Mouse (Mus musculus) testis, adult 2 months (tissue): ENCODE data around the gene Dapp1. TPM values are rescaled to one million over a fixed set of nuclear protein-coding genes. Genes with fewer than 3 reads are reported as not detected.
A peak's percentile ranks its signal among the peaks of the same experiment; 100 is the strongest.
"Not testable (repeated sequence)": the region's sequence is repeated elsewhere in the genome, so short reads cannot be mapped to it uniquely, and the experiment has no call there.

Source experiments
- H3K27ac ChIP-seq: fragments of 200-500 bp; 2 replicates; pipeline ENCODE4 v1.5.1; 2012; ENCODE audit warnings: low read depth, low read length; ENCODE audit not compliant: control insufficient read depth, insufficient read depth
- H3K27me3 ChIP-seq: fragments of 200-500 bp; 2 replicates; pipeline ENCODE4 v1.6.1; 2012; ENCODE audit warnings: mild to moderate bottlenecking, low read length, moderate library complexity; ENCODE audit not compliant: control insufficient read depth, insufficient read depth
- H3K36me3 ChIP-seq: fragments of 200-500 bp; 2 replicates; pipeline ENCODE4 v1.6.1; 2012; ENCODE audit warnings: mild to moderate bottlenecking, low read length; ENCODE audit not compliant: control insufficient read depth, insufficient read depth
- H3K4me1 ChIP-seq: fragments of 200-500 bp; 2 replicates; pipeline ENCODE4 v1.6.1; 2012; ENCODE audit warnings: low read length; ENCODE audit not compliant: control insufficient read depth, insufficient read depth
- H3K4me3 ChIP-seq: fragments of 200-500 bp; 2 replicates; pipeline ENCODE4 v1.5.1; 2012; ENCODE audit warnings: low read depth, mild to moderate bottlenecking, low read length, moderate library complexity, mixed read lengths; ENCODE audit not compliant: control insufficient read depth
- CTCF ChIP-seq: fragments of 200-500 bp; IDR thresholded peaks from 2 replicates; pipeline ENCODE4 v1.5.1; 2012; ENCODE audit warnings: low read depth, mild to moderate bottlenecking, inconsistent platforms, low read length, moderate library complexity; ENCODE audit not compliant: control insufficient read depth, insufficient read depth, insufficient replicate concordance
- POLR2A ChIP-seq: fragments of 200-500 bp; IDR thresholded peaks from 2 replicates; pipeline ENCODE4 v1.6.1; 2012; ENCODE audit warnings: low read depth, mild to moderate bottlenecking, inconsistent platforms, low read length, moderate library complexity; ENCODE audit not compliant: control insufficient read depth
- polyA plus RNA-seq: library from polyadenylated mRNA; depleted of rRNA; stranded (reverse); fragments of >200 nt; gene quantifications from 2 replicates; pipeline ENCODE4 v1.2.3, GENCODE M21; 2012

Gene Dapp1
- polyA plus RNA-seq, 1 experiment = 24.9 TPM

DNA sequence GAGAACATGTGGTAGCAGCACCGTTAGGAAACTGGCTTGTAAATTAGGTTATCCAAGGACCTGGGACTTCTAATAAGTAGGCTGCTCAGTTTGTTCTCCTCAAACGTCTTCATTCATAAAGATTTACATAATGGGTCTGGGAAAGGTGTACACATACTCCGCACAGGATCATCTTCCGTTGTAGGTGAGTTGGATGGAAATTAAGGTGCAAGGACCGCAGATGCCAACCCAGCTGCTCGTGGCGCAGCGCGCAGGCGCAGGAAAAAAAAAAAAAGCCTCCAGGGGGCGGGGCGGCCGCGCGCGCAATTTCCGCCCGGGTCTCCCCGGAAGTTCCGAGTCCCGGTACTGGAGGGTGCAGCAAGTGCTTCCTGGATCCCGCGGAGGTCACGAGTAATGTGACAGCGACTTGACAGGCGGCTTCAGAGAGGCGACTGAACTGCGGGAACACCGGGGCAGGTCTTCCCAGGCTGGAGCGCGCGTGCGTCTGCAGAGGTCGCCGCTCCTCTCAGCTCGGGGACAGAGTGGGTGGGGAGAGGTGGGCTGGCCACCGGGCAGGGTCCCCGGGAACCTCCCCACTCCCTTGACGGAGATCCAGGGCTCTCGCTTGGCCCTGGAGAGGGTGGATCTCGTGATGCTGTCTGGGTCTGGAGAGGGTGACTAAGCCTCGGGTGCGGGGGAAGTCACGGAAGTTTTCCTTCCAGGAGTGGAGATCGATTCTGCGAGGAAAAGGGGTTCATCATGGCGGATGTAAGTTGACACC, 63.0 kb downstream of the Dapp1 start, which contains the start of gene Lamtor3:
Gene Lamtor3 (plus strand): TSS at position 335 of the 760 bp plus-strand sequence.
- Histone ChIP-seq H3K27ac (peak within 1 kb of the TSS; percentile 85), H3K27me3 (no peaks in the 10 kb centered on the region), H3K4me1 (peaks cover 3% of the 10 kb centered on the region), H3K4me3 (peak within 1 kb of the TSS; percentile 88), H3K36me3 (no peaks in the 10 kb centered on the region; the same call in 1 of the 2 replicates)
- TF ChIP-seq POLR2A (no peak), CTCF (no peak)

DNA sequence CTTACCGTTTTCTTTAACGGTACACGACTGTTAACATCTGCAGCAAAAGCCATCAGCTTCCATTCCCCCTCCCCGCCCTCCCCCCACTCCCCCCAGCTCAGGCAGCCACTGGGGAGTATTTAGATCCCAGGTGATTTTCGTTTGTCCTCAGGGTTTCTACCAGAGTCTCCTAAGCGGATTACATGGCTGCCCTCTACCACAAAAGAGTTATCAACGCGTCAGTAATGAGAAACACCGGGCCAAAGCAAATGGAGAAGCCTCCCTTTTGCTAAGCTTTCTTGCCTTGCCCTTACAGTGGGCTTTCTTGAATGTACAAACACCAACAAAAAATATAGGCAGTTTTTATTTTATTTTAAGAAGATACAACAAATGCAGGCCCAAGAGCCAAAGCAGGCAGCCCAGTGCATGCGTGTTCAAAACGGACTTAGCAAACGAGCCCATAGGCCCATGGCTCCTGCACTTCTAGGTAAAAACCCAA, 63.6 kb downstream of the Dapp1 start:
- H3K36me3 ChIP-seq = no peaks in the 10 kb centered on the region; the same call in 1 of the 2 replicates
- H3K4me1 ChIP-seq = peaks cover 3% of the 10 kb centered on the region
- peak overlapping the region; percentile 88 for H3K4me3 ChIP-seq
- no peaks in the 10 kb centered on the region for H3K27me3 ChIP-seq
- TF ChIP-seq CTCF = no peak
- TF ChIP-seq POLR2A = no peak
- H3K27ac ChIP-seq = peak overlapping the region; percentile 85

DNA sequence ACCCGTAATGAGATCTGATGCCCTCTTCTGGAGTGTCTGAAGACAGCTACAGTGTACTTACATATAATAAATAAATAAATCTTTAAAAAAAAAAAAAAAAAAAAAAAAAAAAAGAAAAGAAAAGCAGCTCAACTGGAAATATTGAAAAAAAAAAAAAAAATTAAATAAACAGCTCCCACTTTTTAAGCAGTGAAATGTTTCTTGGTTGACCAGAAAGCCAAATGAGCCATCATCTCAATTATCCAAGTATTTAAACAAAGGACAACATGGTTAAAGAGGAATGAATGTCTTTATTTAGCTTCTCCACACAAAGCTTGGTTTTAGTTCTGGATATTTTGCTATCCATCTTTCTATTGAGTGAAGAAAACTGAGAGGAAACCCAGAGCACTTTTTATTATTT, 66.8 kb downstream of the Dapp1 start:
- not testable (repeated sequence) for H3K4me1 ChIP-seq, H3K36me3 ChIP-seq, H3K27me3 ChIP-seq, H3K27ac ChIP-seq, H3K4me3 ChIP-seq

DNA sequence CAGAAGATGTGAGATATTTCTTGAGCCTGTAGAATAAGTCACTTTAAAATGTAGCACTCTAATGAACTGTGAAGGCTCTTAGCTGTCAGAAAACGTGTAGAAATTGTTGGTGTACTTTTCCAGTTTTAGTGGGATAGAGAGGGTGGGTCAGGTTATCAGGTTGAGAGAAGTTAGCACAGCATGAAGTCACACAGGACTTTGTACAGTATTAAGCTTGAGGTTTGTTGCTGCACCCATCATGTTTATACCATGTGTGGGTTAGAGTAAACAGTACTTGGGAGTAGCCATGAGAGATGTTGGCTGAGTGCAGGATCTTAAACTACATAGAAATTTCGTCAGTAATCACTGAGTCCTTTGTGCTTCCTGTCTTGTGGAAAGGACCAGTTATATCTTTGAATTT, 68.3 kb downstream of the Dapp1 start:
- no peaks in the 10 kb centered on the region for H3K36me3 ChIP-seq
- H3K27ac ChIP-seq = no peak overlapping the region
- H3K4me3 ChIP-seq = no peak overlapping the region
- TF ChIP-seq CTCF (no peak), POLR2A (no peak)
- H3K4me1 ChIP-seq = peaks cover 3% of the 10 kb centered on the region
- no peaks in the 10 kb centered on the region for H3K27me3 ChIP-seq

DNA sequence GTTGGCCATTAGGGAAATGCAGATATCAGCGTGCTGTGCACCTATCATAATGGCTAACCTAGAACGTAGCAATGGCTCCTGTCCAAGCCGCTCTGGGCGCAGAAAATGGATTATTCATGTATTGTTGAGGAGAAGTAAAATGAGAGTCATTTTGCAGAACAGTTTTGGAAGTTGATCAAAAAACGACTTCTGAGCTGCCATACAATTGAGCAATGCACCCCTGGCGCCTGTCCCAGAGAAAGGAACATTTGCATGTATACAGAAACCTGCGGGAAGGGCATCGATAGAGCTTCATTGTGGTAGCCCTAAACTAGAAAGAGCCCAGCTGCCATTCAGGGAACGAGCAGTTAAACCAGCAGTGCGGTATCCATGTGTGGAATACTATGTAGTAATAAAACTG, 81.2 kb downstream of the Dapp1 start:
- H3K4me1 ChIP-seq = no peaks in the 10 kb centered on the region
- no peaks in the 10 kb centered on the region; the same call in 1 of the 2 replicates for H3K36me3 ChIP-seq
- no peak overlapping the region for H3K27ac ChIP-seq
- TF ChIP-seq CTCF = no peak
- TF ChIP-seq POLR2A = no peak
- no peak overlapping the region for H3K4me3 ChIP-seq
- no peaks in the 10 kb centered on the region for H3K27me3 ChIP-seq

DNA sequence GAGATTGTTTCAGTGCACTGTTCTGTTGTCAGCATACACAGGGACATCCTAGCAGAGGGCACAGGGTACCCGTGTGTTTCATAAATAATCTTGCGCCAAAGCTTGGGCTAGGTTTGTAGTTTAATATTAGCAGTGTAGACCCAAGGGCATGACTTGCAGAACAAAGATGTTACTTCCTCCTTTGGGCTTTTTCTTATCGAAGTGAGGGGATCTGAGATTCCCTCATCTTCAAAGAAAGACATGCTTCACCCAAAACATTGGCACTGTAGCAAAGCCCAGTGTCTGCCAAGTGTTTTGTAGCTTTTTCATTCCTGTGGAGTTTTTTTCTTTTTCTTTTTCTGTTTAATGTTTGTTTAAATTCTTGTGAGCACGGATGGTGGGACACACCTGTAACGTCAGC, 83.7 kb downstream of the Dapp1 start:
- Histone ChIP-seq H3K36me3 (no peaks in the 10 kb centered on the region; the same call in 1 of the 2 replicates), H3K27me3 (no peaks in the 10 kb centered on the region), H3K27ac (no peak overlapping the region), H3K4me3 (no peak overlapping the region), H3K4me1 (no peaks in the 10 kb centered on the region)
- TF ChIP-seq CTCF = no peak
- no peak for TF ChIP-seq POLR2A

DNA sequence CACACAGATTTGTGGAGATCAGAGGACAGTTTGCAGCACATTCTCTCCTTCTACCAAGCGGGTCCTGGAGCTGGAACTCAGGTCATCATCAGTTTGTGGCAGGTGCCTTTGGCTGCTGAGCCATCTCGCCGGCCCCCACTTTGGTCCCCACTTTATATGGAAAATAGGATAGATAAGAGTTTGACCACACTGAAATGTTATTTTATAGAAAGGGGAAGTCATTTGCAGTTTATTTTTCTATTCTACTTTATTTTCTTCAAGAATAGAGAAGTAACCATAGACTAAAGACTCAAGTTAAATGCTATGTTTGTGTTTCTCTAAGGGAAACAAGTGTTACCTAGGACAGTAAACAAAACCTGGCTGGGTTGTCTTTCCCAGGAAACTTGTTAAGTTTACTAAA, 84.5 kb downstream of the Dapp1 start:
- no peaks in the 10 kb centered on the region for H3K4me1 ChIP-seq
- TF ChIP-seq CTCF = no peak
- no peak for TF ChIP-seq POLR2A
- H3K36me3 ChIP-seq = no peaks in the 10 kb centered on the region; the same call in 1 of the 2 replicates

More for the DNA sequence above, 84.5 kb downstream of the Dapp1 start:
- no peak overlapping the region for H3K27ac ChIP-seq
- no peak overlapping the region for H3K4me3 ChIP-seq
- no peaks in the 10 kb centered on the region for H3K27me3 ChIP-seq
